Mouse (Mus musculus) heart, adult 2 months (tissue): ENCODE data around the gene Chac1.

Experiments
- CTCF ChIP-seq: fragments of 200-600 bp; IDR thresholded peaks from 2 replicates; pipeline ENCODE4 v1.8.1; 2022; ENCODE audit warnings: antibody characterized with exemption, mild to moderate bottlenecking, moderate library complexity
- EP300 ChIP-seq: fragments of 200-500 bp; IDR thresholded peaks from 2 replicates; pipeline ENCODE4 v1.6.1; 2011; ENCODE audit warnings: low read depth, low read length, control low read depth; ENCODE audit not compliant: insufficient read depth
- POLR2A ChIP-seq: fragments of 200-500 bp; IDR thresholded peaks from 2 replicates; pipeline ENCODE4 v1.6.1; 2011; ENCODE audit warnings: mild to moderate bottlenecking, low read depth, low read length, control low read depth; ENCODE audit not compliant: insufficient read depth

DNA sequence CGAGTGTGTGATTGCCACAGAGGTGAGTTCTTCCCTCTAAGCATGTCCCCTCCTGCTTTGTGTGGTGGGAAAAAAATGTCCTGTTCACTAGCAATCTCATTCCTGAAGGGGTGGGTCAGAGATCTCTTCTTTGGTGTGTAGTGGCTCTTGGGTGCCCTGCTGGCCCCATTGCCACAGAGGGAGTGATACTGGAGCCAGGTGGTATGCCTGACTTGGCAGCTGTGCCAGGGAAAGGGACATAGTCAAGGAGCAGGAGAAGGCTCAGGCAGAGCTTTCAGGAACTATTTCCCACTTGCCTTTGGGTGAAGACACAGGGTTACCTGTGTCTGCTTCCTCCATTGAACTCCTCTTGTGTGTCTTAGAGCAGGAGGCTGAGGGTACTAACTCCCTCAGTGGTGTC lies 16.9 kb upstream of the Chac1 start:
- TF ChIP-seq EP300 (no peak), CTCF (no peak), POLR2A (no peak)
